Mouse (Mus musculus) embryonic facial prominence, embryonic 11.5 days (tissue): ENCODE data around the gene Cacng3. TPM values are rescaled to one million over a fixed set of nuclear protein-coding genes. Genes with fewer than 3 reads are reported as not detected.

ENCODE experiments used
- ATAC-seq: fragments of 200-750 bp; cut with Nextera tagmentation; replicated peaks from 2 replicates; pipeline ENCODE4 v1.8.0; 2017; ENCODE audit warnings: low read depth; ENCODE audit not compliant: insufficient number of reproducible peaks, low FRiP score, low TSS enrichment
- DNase-seq: peaks from one replicate; pipeline ENCODE4 v3.0.0-alpha.2; 2015; ENCODE audit warnings: low spot score
- H3K27ac ChIP-seq: fragments of 300-500 bp; sonication (generic); replicated peaks from 2 replicates; pipeline ENCODE4 v1.5.1; 2014; ENCODE audit warnings: mild to moderate bottlenecking, low read depth, low read length, control low read depth
- H3K27me3 ChIP-seq: fragments of 300-500 bp; sonication (generic); 2 replicates; pipeline ENCODE4 v1.6.1; 2014; ENCODE audit warnings: mild to moderate bottlenecking, low read length, moderate library complexity, mixed read lengths; ENCODE audit not compliant: control insufficient read depth, insufficient read depth
- H3K36me3 ChIP-seq: fragments of 300-500 bp; sonication (generic); replicated peaks from 2 replicates; pipeline ENCODE4 v1.6.1; 2014; ENCODE audit warnings: low read depth, mild to moderate bottlenecking, low read length, moderate library complexity, mixed read lengths; ENCODE audit not compliant: control insufficient read depth, insufficient read depth
- H3K4me1 ChIP-seq: fragments of 300-500 bp; sonication (generic); 2 replicates; pipeline ENCODE4 v1.6.1; 2014; ENCODE audit warnings: low read length, mixed read lengths; ENCODE audit not compliant: control insufficient read depth, insufficient read depth
- H3K4me2 ChIP-seq: fragments of 300-500 bp; sonication (generic); 2 replicates; pipeline ENCODE4 v1.6.1; 2014; ENCODE audit warnings: low read depth, mild to moderate bottlenecking, control low read depth, low read length, moderate library complexity
- H3K4me3 ChIP-seq: fragments of 300-500 bp; sonication (generic); 2 replicates; pipeline ENCODE4 v1.5.1; 2014; ENCODE audit warnings: low read depth, low read length, control low read depth
- H3K9ac ChIP-seq: fragments of 300-500 bp; sonication (generic); replicated peaks from 2 replicates; pipeline ENCODE4 v1.6.1; 2014; ENCODE audit warnings: mild to moderate bottlenecking, control low read depth, low read length
- H3K9me3 ChIP-seq: fragments of 300-500 bp; sonication (generic); replicated peaks from 2 replicates; pipeline ENCODE4 v1.6.1; 2016; ENCODE audit warnings: mild to moderate bottlenecking, low read length, inconsistent platforms, mixed read lengths; ENCODE audit not compliant: control insufficient read depth
- WGBS: fragments of 180-500 bp; shearing (Covaris S2); extraction: QIAGEN DNeasy Blood & Tissue Kit; methylation state at CpG from one replicate; pipeline ENCODE4 v1.1.7; 2014; 5-methylcytosine and 5-hydroxymethylcytosine counted together
- polyA plus RNA-seq: library from polyadenylated mRNA; unstranded; fragments of >200 nt; fragmentation: Nextera tagmentation; extraction: Ambion mirVana; gene quantifications from 2 replicates; pipeline ENCODE4 v1.2.1, GENCODE M21; 2014

Cacng3 gene
- polyA plus RNA-seq, 1 experiment from 2014 or later, result 0.95 TPM

GRCm38 (mm10) chr7:122670873-122671641 is 765 bp downstream of the Cacng3 start:
- Histone ChIP-seq H3K4me2 (no peak overlapping the region), H3K4me3 (no peak overlapping the region), H3K9ac (no peak overlapping the region)

GRCm38 (mm10) chr7:122672981-122673380 is 2.7 kb downstream of the Cacng3 start:
- H3K36me3 ChIP-seq, result no peaks in the 10 kb centered on the region
- ATAC-seq (no peak), DNase-seq (no peak)
- no peak overlapping the region for H3K4me2 ChIP-seq
- 0 out of 2 replicates have a peak, but pooled peaks cover 5% of the 10 kb centered on the region for H3K27me3 ChIP-seq
- 65% methylated on average over 5 of the region's 5 CpGs for WGBS
- no peak overlapping the region for H3K9ac ChIP-seq
- no peak overlapping the region for H3K4me3 ChIP-seq
- H3K27ac ChIP-seq, result no peak overlapping the region
- H3K9me3 ChIP-seq, result no peaks in the 10 kb centered on the region
- no peaks in the 10 kb centered on the region for H3K4me1 ChIP-seq

More at GRCm38 (mm10) chr7:122670873-122671641, 765 bp downstream of the Cacng3 start:
- Histone ChIP-seq H3K27ac (no peak overlapping the region), H3K27me3 (0 out of 2 replicates have a peak, but pooled peaks cover 5% of the 10 kb centered on the region), H3K4me1 (no peaks in the 10 kb centered on the region), H3K9me3 (no peaks in the 10 kb centered on the region), H3K36me3 (no peaks in the 10 kb centered on the region)
- DNase-seq, result peak; percentile 99
- peak; percentile 87 for ATAC-seq
- WGBS, result 8% methylated on average over 40 of the region's 45 CpGs

GRCm38 (mm10) chr7:122675207-122675606 is 4.9 kb downstream of the Cacng3 start:
- no peak for ATAC-seq
- no peaks in the 10 kb centered on the region for H3K36me3 ChIP-seq
- no peak overlapping the region for H3K27ac ChIP-seq
- H3K27me3 ChIP-seq, result 0 out of 2 replicates have a peak, but pooled peaks cover 5% of the 10 kb centered on the region
- H3K4me3 ChIP-seq, result no peak overlapping the region
- no peaks in the 10 kb centered on the region for H3K9me3 ChIP-seq
- WGBS, result 83% methylated on average over 7 of the region's 7 CpGs
- no peaks in the 10 kb centered on the region for H3K4me1 ChIP-seq
- DNase-seq, result no peak
- H3K4me2 ChIP-seq, result no peak overlapping the region
- no peak overlapping the region for H3K9ac ChIP-seq

- no peak overlapping the region for H3K4me2 ChIP-seq
- H3K4me3 ChIP-seq, result no peak overlapping the region
- no peak overlapping the region for H3K27ac ChIP-seq
- no peak for ATAC-seq
- no peaks in the 10 kb centered on the region for H3K9me3 ChIP-seq
- H3K36me3 ChIP-seq, result no peaks in the 10 kb centered on the region
- no peaks in the 10 kb centered on the region for H3K4me1 ChIP-seq
- H3K27me3 ChIP-seq, result no peaks in the 10 kb centered on the region
- no peak overlapping the region for H3K9ac ChIP-seq
- WGBS, result 72% methylated on average over 5 of the region's 5 CpGs
- DNase-seq, result no peak
These were observed 31.5 kb downstream of the Cacng3 start for GRCm38 (mm10) chr7:122701751-122702150.

- Histone ChIP-seq H3K9me3 (no peaks in the 10 kb centered on the region), H3K4me3 (no peak overlapping the region), H3K4me1 (no peaks in the 10 kb centered on the region), H3K27me3 (no peaks in the 10 kb centered on the region), H3K36me3 (no peaks in the 10 kb centered on the region), H3K4me2 (no peak overlapping the region), H3K27ac (no peak overlapping the region), H3K9ac (no peak overlapping the region)
- no peak for DNase-seq
- ATAC-seq, result no peak
- 82% methylated on average over 4 of the region's 4 CpGs for WGBS
These were observed 32.2 kb downstream of the Cacng3 start for GRCm38 (mm10) chr7:122702443-122702842.

- Histone ChIP-seq H3K27ac (no peak overlapping the region), H3K9me3 (no peaks in the 10 kb centered on the region), H3K4me1 (no peaks in the 10 kb centered on the region), H3K9ac (no peak overlapping the region), H3K4me2 (no peak overlapping the region), H3K27me3 (no peaks in the 10 kb centered on the region), H3K4me3 (no peak overlapping the region), H3K36me3 (no peaks in the 10 kb centered on the region)
- WGBS, result 32% methylated on average over 5 of the region's 5 CpGs
- no peak for ATAC-seq
- peak; percentile 9 for DNase-seq
These were observed 36.4 kb downstream of the Cacng3 start for GRCm38 (mm10) chr7:122706736-122707135.

- ATAC-seq (no peak), DNase-seq (no peak)
- Histone ChIP-seq H3K9me3 (no peaks in the 10 kb centered on the region), H3K4me3 (no peak overlapping the region), H3K27ac (no peak overlapping the region), H3K9ac (no peak overlapping the region), H3K4me2 (no peak overlapping the region), H3K4me1 (no peaks in the 10 kb centered on the region), H3K27me3 (no peaks in the 10 kb centered on the region), H3K36me3 (no peaks in the 10 kb centered on the region)
- 49% methylated on average over 3 of the region's 3 CpGs for WGBS
These were observed 46.0 kb downstream of the Cacng3 start for GRCm38 (mm10) chr7:122716299-122716698.

GRCm38 (mm10) chr7:122718540-122718939 is 48.2 kb downstream of the Cacng3 start:
- H3K9ac ChIP-seq, result no peak overlapping the region
- H3K27me3 ChIP-seq, result no peaks in the 10 kb centered on the region
- no peak overlapping the region for H3K27ac ChIP-seq
- H3K36me3 ChIP-seq, result no peaks in the 10 kb centered on the region
- DNase-seq, result no peak
- no peak for ATAC-seq
- no peak overlapping the region for H3K4me2 ChIP-seq
- H3K4me3 ChIP-seq, result no peak overlapping the region
- 88% methylated on average over 4 of the region's 4 CpGs for WGBS
- no peaks in the 10 kb centered on the region for H3K9me3 ChIP-seq
- no peaks in the 10 kb centered on the region for H3K4me1 ChIP-seq
